Mouse (Mus musculus): ENCODE measurements around the gene Zmiz2. TPM values are rescaled to one million over a fixed set of nuclear protein-coding genes. Genes with fewer than 3 reads are reported as not detected.
A peak's percentile ranks its signal among the peaks of the same experiment; 100 is the strongest.

Zmiz2 gene
- total and polyA plus RNA-seq, 3 experiments: 10.6 to 238 (median 46.3) TPM

- dilution Hi-C loops (cut with MboI; ENCODE audit: extremely low pct_ligation_motif_present, extremely low pct_unique_long_range_greater_than_20kb, low sequenced_read_pairs) (no loop called here), in situ Hi-C loops (cut with MboI; ENCODE audit: low pct_ligation_motif_present, low pct_unique_long_range_greater_than_20kb, low sequenced_read_pairs) (no loop called here)
- no peaks in the 10 kb centered on the region for H3K9me3 ChIP-seq (replicated peaks; ENCODE audit: low read length)
- H3K27ac ChIP-seq (ENCODE audit: insufficient read depth, low read depth): peak overlapping the region; percentile 22
- no peak for DNase-seq (ENCODE audit: extremely low read depth)
- TF ChIP-seq SIN3A (IDR thresholded peaks at IDR 0.05; ENCODE audit: low read length): peak; percentile 65; the same call in 1 of the 2 replicates
- peak; percentile 56 for TF ChIP-seq ETS1 (conservative IDR thresholded peaks at IDR 0.05; ENCODE audit: low read depth, low read length)
- no peak for TF ChIP-seq USF2 (conservative IDR thresholded peaks at IDR 0.05; ENCODE audit: low read depth, low read length)
- peak; percentile 47; the same call in 1 of the 2 replicates for TF ChIP-seq TCF12 (IDR thresholded peaks at IDR 0.05; ENCODE audit: low read depth, low read length)
- no peak; the same call in 1 of the 2 replicates for TF ChIP-seq POLR2AphosphoS2 (IDR thresholded peaks at IDR 0.05; ENCODE audit: low read depth, low read length)
- TF ChIP-seq NRF1 (IDR thresholded peaks at IDR 0.05; ENCODE audit: low read depth, low read length): 0 out of 2 replicates have a peak, but pooled peaks have one; percentile 10
- H3K36me3 ChIP-seq (replicated peaks in 1 of 2; ENCODE audit: control insufficient read depth in 1 of 2, insufficient read depth in 1 of 2, low read length in 1 of 2): peaks cover 65 to 78% of the 10 kb centered on the region in 2 experiments
- no peak overlapping the region for H3K4me3 ChIP-seq (replicated peaks in 1 of 3; ENCODE audit: low read depth in 2 of 3, low read length in 2 of 3, poor library complexity in 1 of 3)
- H3K9ac ChIP-seq (ENCODE audit: insufficient read depth, low read depth): no peak overlapping the region
- H3K4me1 ChIP-seq (ENCODE audit: control insufficient read depth in 1 of 2, insufficient read depth in 2 of 2): peaks cover 33 to 65% of the 10 kb centered on the region in 2 experiments
- H3K27me3 ChIP-seq (replicated peaks): no peaks in the 10 kb centered on the region
- peaks cover 59% of the 10 kb centered on the region for H3K79me2 ChIP-seq (replicated peaks; ENCODE audit: control insufficient read depth, extremely low read depth, insufficient read depth, poor library complexity, severe bottlenecking)
- no peak overlapping the region for H3K4me2 ChIP-seq (ENCODE audit: insufficient read depth, low read depth, poor library complexity, severe bottlenecking)
Measured at GRCm38 (mm10) chr11:6395565-6395964, 6.7 kb downstream of the Zmiz2 start.

- no peak for TF ChIP-seq ZMIZ1 (IDR thresholded peaks at IDR 0.05; ENCODE audit: low read depth, low read length)
- TF ChIP-seq CHD1 (IDR thresholded peaks at IDR 0.05; ENCODE audit: low read depth, low read length): no peak
- TF ChIP-seq KAT2A (IDR thresholded peaks at IDR 0.05; ENCODE audit: insufficient replicate concordance, low read length): no peak
- no peak for TF ChIP-seq MAFK (IDR thresholded peaks at IDR 0.05; ENCODE audit: insufficient replicate concordance, low read length)
- no peak for TF ChIP-seq ETS1 (conservative IDR thresholded peaks at IDR 0.05; ENCODE audit: low read depth, low read length)
- no peak for TF ChIP-seq TBP (conservative IDR thresholded peaks at IDR 0.05; ENCODE audit: low read depth, low read length)
- no peak for TF ChIP-seq E2F4 (IDR thresholded peaks at IDR 0.05; ENCODE audit: insufficient replicate concordance, low read depth, low read length)
- TF ChIP-seq POLR2A (IDR thresholded peaks at IDR 0.05; ENCODE audit: low read depth, low read length): no peak
- TF ChIP-seq MYC (IDR thresholded peaks at IDR 0.05; ENCODE audit: low read depth, low read length): no peak
- TF ChIP-seq HCFC1 (IDR thresholded peaks at IDR 0.05; ENCODE audit: low read depth, low read length): no peak
- no peak for TF ChIP-seq GABPA (IDR thresholded peaks at IDR 0.05; ENCODE audit: insufficient replicate concordance, low read depth, low read length)
- no peak for TF ChIP-seq NRF1 (IDR thresholded peaks at IDR 0.05; ENCODE audit: low read depth, low read length)
- TF ChIP-seq UBTF (IDR thresholded peaks at IDR 0.05; ENCODE audit: low read depth, low read length): no peak
- no peak for TF ChIP-seq ZKSCAN1 (IDR thresholded peaks at IDR 0.05; ENCODE audit: borderline replicate concordance, low read depth, low read length)
- peaks cover 36% of the 10 kb centered on the region for H3K79me2 ChIP-seq (replicated peaks; ENCODE audit: control insufficient read depth, extremely low read depth, insufficient read depth, poor library complexity, severe bottlenecking)
- dilution Hi-C loops (cut with MboI; ENCODE audit: extremely low pct_ligation_motif_present, extremely low pct_unique_long_range_greater_than_20kb, low sequenced_read_pairs) (no loop called here), in situ Hi-C loops (cut with MboI; ENCODE audit: low pct_ligation_motif_present, low pct_unique_long_range_greater_than_20kb, low sequenced_read_pairs) (no loop called here)
- H3K9me3 ChIP-seq (replicated peaks; ENCODE audit: low read length): no peaks in the 10 kb centered on the region
- H3K27me3 ChIP-seq (replicated peaks): no peaks in the 10 kb centered on the region
- no peak overlapping the region for H3K27ac ChIP-seq (ENCODE audit: insufficient read depth, low read depth)
- no peak overlapping the region for H3K4me2 ChIP-seq (ENCODE audit: insufficient read depth, low read depth, poor library complexity, severe bottlenecking)
- no peak overlapping the region for H3K9ac ChIP-seq (ENCODE audit: insufficient read depth, low read depth)
- H3K4me3 ChIP-seq (replicated peaks in 1 of 3; ENCODE audit: low read depth in 2 of 3, low read length in 2 of 3, poor library complexity in 1 of 3): no peak overlapping the region
- H3K4me1 ChIP-seq (ENCODE audit: control insufficient read depth in 1 of 2, insufficient read depth in 2 of 2): peaks cover 26 to 48% of the 10 kb centered on the region in 2 experiments
- H3K36me3 ChIP-seq (replicated peaks in 1 of 2; ENCODE audit: control insufficient read depth in 1 of 2, insufficient read depth in 1 of 2, low read length in 1 of 2): peaks cover 91 to 93% of the 10 kb centered on the region in 2 experiments
- DNase-seq (ENCODE audit: extremely low read depth): no peak
Measured at GRCm38 (mm10) chr11:6398141-6398540, 9.3 kb downstream of the Zmiz2 start.
